Mouse (Mus musculus) embryonic fibroblast, embryonic 13.5 days (primary cell): ENCODE results near the gene L3mbtl2.

Experiments
- CTCF ChIP-seq: IDR thresholded peaks from 2 replicates; pipeline ENCODE4 v1.5.1; 2011; ENCODE audit warnings: mild to moderate bottlenecking, control low read depth, low read length, moderate library complexity, borderline replicate concordance; ENCODE audit not compliant: insufficient read depth
- POLR2A ChIP-seq: IDR thresholded peaks from 2 replicates; pipeline ENCODE4 v1.6.1; 2011; ENCODE audit warnings: low read depth, mild to moderate bottlenecking, control low read depth, low read length, moderate library complexity

GRCm38 (mm10) chr15:81723653-81724052, 60.0 kb downstream of the L3mbtl2 start:
- no peak for TF ChIP-seq CTCF
- no peak for TF ChIP-seq POLR2A
